Mouse (Mus musculus) kidney, adult 2 months (tissue): Measurements from ENCODE around the gene Ankrd54.

ENCODE experiments used
- CTCF ChIP-seq: fragments of 200-500 bp; conservative IDR thresholded peaks from 2 replicates; pipeline ENCODE4 v1.5.1; 2011; ENCODE audit warnings: low read depth, mild to moderate bottlenecking, control low read depth, low read length, moderate library complexity, mixed read lengths; ENCODE audit not compliant: insufficient read depth, insufficient read length
- POLR2A ChIP-seq: fragments of 200-500 bp; IDR thresholded peaks from one replicate; pipeline ENCODE4 v1.6.1; 2011; ENCODE audit warnings: low read depth, low read length, control low read depth

- TF ChIP-seq POLR2A (no peak), CTCF (no peak)
Measured at GRCm38 (mm10) chr15:79110528-79110927, 47.8 kb upstream of the Ankrd54 start.
